Mouse (Mus musculus) myocyte (in vitro differentiated cells): ENCODE measurements around the gene Coq8b.

Experiments used
- CEBPB ChIP-seq: IDR thresholded peaks from 2 replicates; pipeline ENCODE4 v1.6.1; 2011; ENCODE audit warnings: mild to moderate bottlenecking, moderate library complexity; ENCODE audit not compliant: poor library complexity, insufficient read depth, severe bottlenecking
- E2F4 ChIP-seq: IDR thresholded peaks from one replicate; pipeline ENCODE4 v1.6.1; 2011; ENCODE audit warnings: mild to moderate bottlenecking, control low read depth, moderate library complexity; ENCODE audit not compliant: insufficient read depth
- MAX ChIP-seq: IDR thresholded peaks from one replicate; pipeline ENCODE4 v1.6.1; 2011; ENCODE audit warnings: low read depth, mild to moderate bottlenecking, control low read depth
- MYOD1 ChIP-seq, 3 experiments: IDR thresholded peaks; one replicate each; pipeline ENCODE4 v1.6.1; 2011; ENCODE audit warnings: control low read depth in 2 of 3, low read depth in 2 of 3, mild to moderate bottlenecking in 2 of 3, moderate library complexity in 1 of 3; ENCODE audit not compliant: insufficient read length in 2 of 3, control insufficient read depth in 1 of 3
- MYOG ChIP-seq, 3 experiments: IDR thresholded peaks; one replicate each; pipeline ENCODE4 v1.6.1; 2011; ENCODE audit warnings: control low read depth in 2 of 3, low read depth in 2 of 3, mild to moderate bottlenecking in 2 of 3; ENCODE audit not compliant: insufficient read length in 2 of 3, control insufficient read depth in 1 of 3, insufficient read depth in 1 of 3
- POLR2A ChIP-seq: IDR thresholded peaks from one replicate; pipeline ENCODE4 v1.6.1; 2011; ENCODE audit warnings: low read depth, mild to moderate bottlenecking, control low read depth, moderate library complexity; ENCODE audit not compliant: insufficient read length
- POLR2AphosphoS2 ChIP-seq: IDR thresholded peaks from one replicate; pipeline ENCODE4 v1.6.1; 2011; ENCODE audit warnings: low read depth, control low read depth; ENCODE audit not compliant: insufficient read length
- REST ChIP-seq: IDR thresholded peaks from one replicate; pipeline ENCODE4 v1.6.1; 2011; ENCODE audit warnings: mild to moderate bottlenecking, control low read depth, moderate library complexity; ENCODE audit not compliant: insufficient read depth, insufficient read length
- SRF ChIP-seq: IDR thresholded peaks from one replicate; pipeline ENCODE4 v1.6.1; 2011; ENCODE audit warnings: low read depth; ENCODE audit not compliant: control insufficient read depth, insufficient read length
- TCF12 ChIP-seq: IDR thresholded peaks from one replicate; pipeline ENCODE4 v1.6.1; 2011; ENCODE audit warnings: mild to moderate bottlenecking, control low read depth; ENCODE audit not compliant: poor library complexity, insufficient read depth, severe bottlenecking
- TCF3 ChIP-seq: IDR thresholded peaks from one replicate; pipeline ENCODE4 v1.6.1; 2011; ENCODE audit warnings: low read depth, control low read depth; ENCODE audit not compliant: insufficient read length
- USF1 ChIP-seq: IDR thresholded peaks from one replicate; pipeline ENCODE4 v1.6.1; 2011; ENCODE audit warnings: low read depth, mild to moderate bottlenecking, control low read depth, moderate library complexity

GRCm38 (mm10) chr7:27228281-27228821, 4.5 kb upstream of the Coq8b start, which contains the start of gene Itpkc:
- TF ChIP-seq MYOG (IDR thresholded peaks at IDR 0.05; ENCODE audit: control insufficient read depth in 1 of 3, insufficient read depth in 1 of 3, insufficient read length in 2 of 3, low read depth in 2 of 3) = peak in 2 of 3 experiments; percentile 18 to 49
- no peak for TF ChIP-seq E2F4
- TF ChIP-seq POLR2A = peak; percentile 94
- TF ChIP-seq MYOD1 (IDR thresholded peaks at IDR 0.05; ENCODE audit: control insufficient read depth in 1 of 3, insufficient read length in 2 of 3, low read depth in 2 of 3) = peak in 1 of 3 experiments; percentile 46
- no peak for TF ChIP-seq USF1
- no peak for TF ChIP-seq MAX
- no peak for TF ChIP-seq TCF12
- TF ChIP-seq TCF3 = no peak
- TF ChIP-seq CEBPB = no peak
- peak; percentile 96 for TF ChIP-seq POLR2AphosphoS2
- no peak for TF ChIP-seq SRF
- TF ChIP-seq REST = no peak
